Mouse (Mus musculus): ENCODE measurements around the gene Rtp2. TPM values are rescaled to one million over a fixed set of nuclear protein-coding genes. Genes with fewer than 3 reads are reported as not detected.
A peak's percentile ranks its signal among the peaks of the same experiment; 100 is the strongest.
"Not testable (repeated sequence)": the region's sequence is repeated elsewhere in the genome, so short reads cannot be mapped to it uniquely, and the experiment has no call there.

The Rtp2 gene
- polyA plus RNA-seq, 1 experiment from 2014 or later = not detected

DNA sequence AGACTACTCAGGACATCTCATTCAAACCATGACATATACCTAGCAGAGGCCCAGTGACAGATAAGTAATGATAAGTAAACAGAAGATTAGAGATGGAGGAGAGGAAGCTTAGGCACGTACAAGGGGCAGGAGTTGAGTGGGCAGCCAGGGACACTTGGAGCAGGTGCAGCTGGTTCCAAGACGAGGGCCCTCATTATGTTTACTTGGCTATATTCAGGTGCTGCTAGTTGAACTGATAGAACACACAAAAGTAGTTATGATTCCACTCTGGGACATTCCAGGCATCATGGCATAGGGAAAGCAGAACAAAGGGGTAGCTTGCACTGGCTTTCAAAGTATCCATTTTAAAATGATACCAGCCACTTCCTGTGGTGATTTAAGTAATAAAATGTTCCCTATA is 2.2 kb upstream of the Rtp2 start:
- WGBS = 82% methylated on average over 2 of the region's 2 CpGs
- no peaks in the 10 kb centered on the region for H3K9me3 ChIP-seq

GRCm38 (mm10) chr16:23931275-23931674 is 919 bp downstream of the Rtp2 start:
- Histone ChIP-seq H3K4me2 (replicated peaks) (no peak overlapping the region), H3K27ac (no peak overlapping the region), H3K9me3 (no peaks in the 10 kb centered on the region), H3K4me3 (replicated peaks) (no peak overlapping the region), H3K4me1 (replicated peaks) (no peaks in the 10 kb centered on the region), H3K27me3 (no peaks in the 10 kb centered on the region), H3K36me3 (no peaks in the 10 kb centered on the region), H3K9ac (replicated peaks) (no peak overlapping the region)
- 83% methylated on average over 18 of the region's 18 CpGs for WGBS
- ATAC-seq = no peak

More for the DNA sequence above, 2.2 kb upstream of the Rtp2 start:
- no peak overlapping the region for H3K27ac ChIP-seq
- no peak overlapping the region for H3K9ac ChIP-seq (replicated peaks)
- H3K4me2 ChIP-seq (replicated peaks) = no peak overlapping the region
- no peaks in the 10 kb centered on the region for H3K27me3 ChIP-seq
- H3K4me1 ChIP-seq (replicated peaks) = no peaks in the 10 kb centered on the region
- no peaks in the 10 kb centered on the region for H3K36me3 ChIP-seq
- no peak for ATAC-seq
- no peak overlapping the region for H3K4me3 ChIP-seq (replicated peaks)

- no peaks in the 10 kb centered on the region for H3K4me1 ChIP-seq (replicated peaks)
- 85% methylated on average over 3 of the region's 3 CpGs for WGBS
- no peak overlapping the region for H3K4me3 ChIP-seq (replicated peaks)
- no peaks in the 10 kb centered on the region for H3K36me3 ChIP-seq
- H3K4me2 ChIP-seq (replicated peaks) = no peak overlapping the region
- no peaks in the 10 kb centered on the region for H3K9me3 ChIP-seq
- H3K27me3 ChIP-seq = no peaks in the 10 kb centered on the region
- no peak overlapping the region for H3K27ac ChIP-seq
- no peak for ATAC-seq
- H3K9ac ChIP-seq (replicated peaks) = no peak overlapping the region
These were observed 1.6 kb downstream of the Rtp2 start for GRCm38 (mm10) chr16:23930426-23931073.

GRCm38 (mm10) chr16:23927301-23928114 is 4.7 kb downstream of the Rtp2 start:
- Histone ChIP-seq H3K36me3 (no peaks in the 10 kb centered on the region), H3K4me3 (replicated peaks) (no peak overlapping the region), H3K27me3 (no peaks in the 10 kb centered on the region), H3K9ac (replicated peaks) (no peak overlapping the region), H3K9me3 (no peaks in the 10 kb centered on the region), H3K27ac (no peak overlapping the region), H3K4me1 (replicated peaks) (no peaks in the 10 kb centered on the region), H3K4me2 (replicated peaks) (no peak overlapping the region)
- WGBS = 92% methylated on average over 33 of the region's 33 CpGs
- no peak for ATAC-seq

- Histone ChIP-seq H3K4me1 (replicated peaks) (no peaks in the 10 kb centered on the region), H3K36me3 (no peaks in the 10 kb centered on the region)
These were observed 9.3 kb downstream of the Rtp2 start for GRCm38 (mm10) chr16:23922906-23923305.

GRCm38 (mm10) chr16:23921697-23922096 is 10.5 kb downstream of the Rtp2 start:
- H3K27me3 ChIP-seq = no peaks in the 10 kb centered on the region
- H3K4me3 ChIP-seq (replicated peaks) = no peak overlapping the region
- no peak overlapping the region for H3K27ac ChIP-seq
- no peak overlapping the region for H3K9ac ChIP-seq (replicated peaks)
- H3K4me2 ChIP-seq (replicated peaks) = no peak overlapping the region
- ATAC-seq = no peak
- no peaks in the 10 kb centered on the region for H3K9me3 ChIP-seq
- H3K36me3 ChIP-seq = no peaks in the 10 kb centered on the region
- WGBS = 82% methylated on average over 5 of the region's 5 CpGs
- no peaks in the 10 kb centered on the region for H3K4me1 ChIP-seq (replicated peaks)

More at GRCm38 (mm10) chr16:23922906-23923305, 9.3 kb downstream of the Rtp2 start:
- Histone ChIP-seq H3K27ac (no peak overlapping the region), H3K27me3 (no peaks in the 10 kb centered on the region), H3K4me3 (replicated peaks) (no peak overlapping the region), H3K4me2 (replicated peaks) (no peak overlapping the region), H3K9me3 (no peaks in the 10 kb centered on the region), H3K9ac (replicated peaks) (no peak overlapping the region)
- ATAC-seq = no peak
- 85% methylated on average over 1 of the region's 1 CpGs for WGBS

- no peak overlapping the region for H3K4me3 ChIP-seq (replicated peaks)
- no peaks in the 10 kb centered on the region for H3K27me3 ChIP-seq
- H3K9me3 ChIP-seq = no peaks in the 10 kb centered on the region
- no peak overlapping the region for H3K9ac ChIP-seq (replicated peaks)
- no peaks in the 10 kb centered on the region for H3K4me1 ChIP-seq (replicated peaks)
- no peak overlapping the region for H3K27ac ChIP-seq
- no peak for ATAC-seq
- no peak overlapping the region for H3K4me2 ChIP-seq (replicated peaks)
- no peaks in the 10 kb centered on the region for H3K36me3 ChIP-seq
- 87% methylated on average over 2 of the region's 2 CpGs for WGBS
These were observed 12.8 kb downstream of the Rtp2 start for GRCm38 (mm10) chr16:23919418-23919817.

- ATAC-seq = 0 out of 2 replicates have a peak, but pooled peaks have one; percentile 34
- no peaks in the 10 kb centered on the region for H3K27me3 ChIP-seq
- H3K4me2 ChIP-seq (replicated peaks) = no peak overlapping the region
- no peak overlapping the region for H3K4me3 ChIP-seq (replicated peaks)
- no peaks in the 10 kb centered on the region for H3K9me3 ChIP-seq
- 0 out of 2 replicates have a peak, but pooled peaks cover 7% of the 10 kb centered on the region for H3K4me1 ChIP-seq (replicated peaks)
- no peak overlapping the region for H3K9ac ChIP-seq (replicated peaks)
- WGBS = 48% methylated on average over 3 of the region's 3 CpGs
- H3K27ac ChIP-seq = no peak overlapping the region
- H3K36me3 ChIP-seq = no peaks in the 10 kb centered on the region
These were observed 18.8 kb downstream of the Rtp2 start for GRCm38 (mm10) chr16:23913401-23913800.

DNA sequence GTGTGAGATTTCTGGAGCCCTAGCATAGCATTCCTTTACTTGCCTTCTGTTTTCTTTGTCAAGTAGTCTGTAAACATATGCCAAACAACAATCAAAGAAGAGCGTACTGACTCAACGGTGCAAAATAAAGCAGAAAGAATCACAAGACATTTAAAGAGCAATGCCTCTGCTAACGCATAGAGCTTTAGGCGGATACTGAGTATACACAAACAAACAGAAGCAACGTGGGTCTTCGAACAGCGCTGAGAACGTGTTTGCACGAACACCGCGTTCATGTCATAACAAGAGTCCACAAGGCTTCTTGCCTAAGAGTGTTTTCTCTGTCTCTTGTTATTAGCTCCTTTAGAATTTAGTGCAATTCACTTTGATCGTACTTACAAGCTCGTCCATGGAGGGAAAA is 19.5 kb downstream of the Rtp2 start:
- WGBS = 82% methylated on average over 13 of the region's 13 CpGs
- Histone ChIP-seq H3K4me2 (replicated peaks) (no peak overlapping the region), H3K4me1 (replicated peaks) (0 out of 2 replicates have a peak, but pooled peaks cover 7% of the 10 kb centered on the region), H3K27me3 (no peaks in the 10 kb centered on the region), H3K27ac (no peak overlapping the region), H3K36me3 (no peaks in the 10 kb centered on the region), H3K9ac (replicated peaks) (no peak overlapping the region), H3K9me3 (no peaks in the 10 kb centered on the region), H3K4me3 (replicated peaks) (no peak overlapping the region)
- no peak for ATAC-seq

DNA sequence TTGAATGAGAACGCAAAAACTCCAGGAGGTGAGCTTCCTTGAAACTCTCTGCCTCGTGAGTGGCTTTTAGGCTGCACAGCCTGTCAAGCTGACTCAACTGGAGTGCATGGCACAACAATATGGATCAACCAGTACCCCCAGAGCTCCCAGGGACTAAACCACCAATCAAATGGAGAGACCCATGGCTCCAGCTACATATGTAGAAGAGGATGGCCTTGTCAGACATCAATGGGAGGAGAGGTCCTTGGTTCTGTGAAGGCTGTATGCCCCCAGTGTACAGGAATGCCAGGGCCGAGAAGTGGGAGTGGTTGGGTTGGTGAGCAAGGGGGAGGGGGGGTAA is 23.2 kb downstream of the Rtp2 start:
- not testable (repeated sequence) for H3K27ac ChIP-seq; H3K4me2 ChIP-seq (replicated peaks); H3K36me3 ChIP-seq; H3K4me3 ChIP-seq (replicated peaks); H3K4me1 ChIP-seq (replicated peaks); H3K27me3 ChIP-seq; H3K9me3 ChIP-seq; H3K9ac ChIP-seq (replicated peaks); ATAC-seq
- 85% methylated on average over 3 of the region's 3 CpGs for WGBS

GRCm38 (mm10) chr16:23908076-23909014 is 23.8 kb downstream of the Rtp2 start:
- H3K27ac ChIP-seq; H3K36me3 ChIP-seq; ATAC-seq; H3K27me3 ChIP-seq; H3K4me2 ChIP-seq (replicated peaks); H3K9me3 ChIP-seq; H3K4me3 ChIP-seq (replicated peaks); H3K4me1 ChIP-seq (replicated peaks); H3K9ac ChIP-seq (replicated peaks): not testable (repeated sequence)
- WGBS = 83% methylated on average over 9 of the region's 9 CpGs

GRCm38 (mm10) chr16:23906586-23906985 is 25.6 kb downstream of the Rtp2 start:
- H3K27ac ChIP-seq; H3K9ac ChIP-seq (replicated peaks); ATAC-seq; H3K4me1 ChIP-seq (replicated peaks); H3K9me3 ChIP-seq; H3K27me3 ChIP-seq; H3K4me2 ChIP-seq (replicated peaks); H3K4me3 ChIP-seq (replicated peaks); H3K36me3 ChIP-seq: not testable (repeated sequence)
- WGBS = 89% methylated on average over 3 of the region's 3 CpGs
